Mouse (Mus musculus): Measurements from ENCODE around the gene Mknk2. TPM values are rescaled to one million over a fixed set of nuclear protein-coding genes. Genes with fewer than 3 reads are reported as not detected.

Mknk2 gene
- polyA plus RNA-seq, 1 experiment from 2014 or later = 78.7 TPM

GRCm38 (mm10) chr10:80628925-80629324 is 49.0 kb downstream of the Mknk2 start:
- no peak overlapping the region for H3K4me2 ChIP-seq
- no peak overlapping the region for H3K27ac ChIP-seq (replicated peaks)
- peaks cover 67% of the 10 kb centered on the region for H3K4me1 ChIP-seq
- peak overlapping the region; percentile 3; the same call in 1 of the 2 replicates for H3K9ac ChIP-seq
- WGBS = 74% methylated on average over 9 of the region's 9 CpGs
- no peaks in the 10 kb centered on the region for H3K27me3 ChIP-seq (replicated peaks)
- H3K36me3 ChIP-seq = peaks cover 6% of the 10 kb centered on the region
- no peaks in the 10 kb centered on the region for H3K9me3 ChIP-seq
- ATAC-seq (ENCODE audit: extremely low read depth, insufficient number of reproducible peaks, low FRiP score, low TSS enrichment) = no peak
- no peak overlapping the region for H3K4me3 ChIP-seq

DNA sequence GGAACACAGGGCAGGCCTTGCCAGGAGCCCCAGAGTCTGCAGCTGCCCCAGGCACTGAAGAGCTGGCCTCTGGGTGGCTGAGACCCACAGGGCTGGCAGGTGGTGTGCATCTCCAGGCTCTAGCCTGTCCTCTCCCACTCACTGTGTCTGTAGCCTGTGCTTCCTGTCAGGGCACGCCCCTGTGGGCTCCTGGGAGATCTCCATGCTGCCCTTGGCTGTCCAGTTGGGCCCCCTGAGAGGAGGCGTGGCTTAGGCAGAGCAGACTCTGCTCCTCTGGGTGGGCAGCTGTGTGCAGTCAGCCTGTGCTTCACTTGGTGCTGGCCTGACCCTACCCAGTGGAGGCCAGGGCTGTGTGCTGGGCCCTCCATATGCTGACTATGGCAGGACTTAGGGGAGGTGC is 50.2 kb downstream of the Mknk2 start:
- H3K4me2 ChIP-seq = peak overlapping the region; percentile 18; the same call in 1 of the 2 replicates
- WGBS = 39% methylated on average over 2 of the region's 2 CpGs
- peak overlapping the region; percentile 68 for H3K9ac ChIP-seq
- H3K4me3 ChIP-seq = no peak overlapping the region
- ATAC-seq (ENCODE audit: extremely low read depth, insufficient number of reproducible peaks, low FRiP score, low TSS enrichment) = no peak
- peaks cover 74% of the 10 kb centered on the region for H3K4me1 ChIP-seq
- H3K27ac ChIP-seq (replicated peaks) = peak overlapping the region; percentile 51
- no peaks in the 10 kb centered on the region for H3K27me3 ChIP-seq (replicated peaks)
- H3K9me3 ChIP-seq = no peaks in the 10 kb centered on the region
- H3K36me3 ChIP-seq = peaks cover 5% of the 10 kb centered on the region

GRCm38 (mm10) chr10:80625764-80626163 is 52.1 kb downstream of the Mknk2 start:
- peaks cover 5% of the 10 kb centered on the region for H3K36me3 ChIP-seq
- no peak overlapping the region for H3K4me3 ChIP-seq
- 87% methylated on average over 4 of the region's 4 CpGs for WGBS
- H3K4me2 ChIP-seq = no peak overlapping the region
- no peak for ATAC-seq (ENCODE audit: extremely low read depth, insufficient number of reproducible peaks, low FRiP score, low TSS enrichment)
- H3K4me1 ChIP-seq = peaks cover 81% of the 10 kb centered on the region
- H3K27ac ChIP-seq (replicated peaks) = no peak overlapping the region
- H3K9ac ChIP-seq = peak overlapping the region; percentile 96; the same call in 1 of the 2 replicates
- H3K27me3 ChIP-seq (replicated peaks) = no peaks in the 10 kb centered on the region
- no peaks in the 10 kb centered on the region for H3K9me3 ChIP-seq

- peak overlapping the region; percentile 99 for H3K4me2 ChIP-seq
- peaks cover 5% of the 10 kb centered on the region for H3K36me3 ChIP-seq
- H3K27ac ChIP-seq (replicated peaks) = peak overlapping the region; percentile 89
- WGBS = 11% methylated on average over 15 of the region's 15 CpGs
- peak overlapping the region; percentile 93 for H3K4me3 ChIP-seq
- H3K9me3 ChIP-seq = no peaks in the 10 kb centered on the region
- ATAC-seq (ENCODE audit: extremely low read depth, insufficient number of reproducible peaks, low FRiP score, low TSS enrichment) = no peak
- H3K27me3 ChIP-seq (replicated peaks) = no peaks in the 10 kb centered on the region
- H3K9ac ChIP-seq = peak overlapping the region; percentile 96
- peaks cover 61% of the 10 kb centered on the region for H3K4me1 ChIP-seq
These were observed 54.3 kb downstream of the Mknk2 start for GRCm38 (mm10) chr10:80623457-80624191.

- H3K4me2 ChIP-seq = peak within 1 kb of the TSS; percentile 99
- peaks cover 5% of the 10 kb centered on the region for H3K36me3 ChIP-seq
- H3K27me3 ChIP-seq (replicated peaks) = no peaks in the 10 kb centered on the region
- H3K9ac ChIP-seq = peak within 1 kb of the TSS; percentile 96
- peak within 1 kb of the TSS; percentile 93 for H3K4me3 ChIP-seq
- peak within 1 kb of the TSS; percentile 89 for H3K27ac ChIP-seq (replicated peaks)
- H3K4me1 ChIP-seq = peaks cover 59% of the 10 kb centered on the region
- no peaks in the 10 kb centered on the region for H3K9me3 ChIP-seq
- peak; percentile 8; the same call in 1 of the 2 replicates for ATAC-seq (ENCODE audit: extremely low read depth, insufficient number of reproducible peaks, low FRiP score, low TSS enrichment)
- under 1% methylated on average over 63 of the region's 85 CpGs for WGBS
These were observed 55.1 kb downstream of the Mknk2 start, which contains the start of gene Csnk1g2 for GRCm38 (mm10) chr10:80622661-80623456. Gene Csnk1g2, plus strand, starts transcription at chr10:80622838.

- H3K27ac ChIP-seq (replicated peaks) = peak overlapping the region; percentile 89
- H3K4me2 ChIP-seq = peak overlapping the region; percentile 99
- peak overlapping the region; percentile 81 for H3K9ac ChIP-seq
- under 1% methylated on average over 64 of the region's 64 CpGs for WGBS
- peak overlapping the region; percentile 93 for H3K4me3 ChIP-seq
- H3K27me3 ChIP-seq (replicated peaks) = no peaks in the 10 kb centered on the region
- ATAC-seq (ENCODE audit: extremely low read depth, insufficient number of reproducible peaks, low FRiP score, low TSS enrichment) = peak; percentile 91
- no peaks in the 10 kb centered on the region for H3K9me3 ChIP-seq
- H3K4me1 ChIP-seq = peaks cover 52% of the 10 kb centered on the region
- peaks cover 5% of the 10 kb centered on the region for H3K36me3 ChIP-seq
These were observed 55.8 kb downstream of the Mknk2 start for GRCm38 (mm10) chr10:80621940-80622660.

GRCm38 (mm10) chr10:80621690-80621939 is 56.3 kb downstream of the Mknk2 start:
- H3K36me3 ChIP-seq = peaks cover 5% of the 10 kb centered on the region
- WGBS = 1% methylated on average over 9 of the region's 9 CpGs
- peaks cover 48% of the 10 kb centered on the region for H3K4me1 ChIP-seq
- peak overlapping the region; percentile 99 for H3K4me2 ChIP-seq
- H3K9ac ChIP-seq = peak overlapping the region; percentile 81
- H3K27ac ChIP-seq (replicated peaks) = peak overlapping the region; percentile 89
- H3K27me3 ChIP-seq (replicated peaks) = no peaks in the 10 kb centered on the region
- peak overlapping the region; percentile 93 for H3K4me3 ChIP-seq
- no peaks in the 10 kb centered on the region for H3K9me3 ChIP-seq
- ATAC-seq (ENCODE audit: extremely low read depth, insufficient number of reproducible peaks, low FRiP score, low TSS enrichment) = no peak

DNA sequence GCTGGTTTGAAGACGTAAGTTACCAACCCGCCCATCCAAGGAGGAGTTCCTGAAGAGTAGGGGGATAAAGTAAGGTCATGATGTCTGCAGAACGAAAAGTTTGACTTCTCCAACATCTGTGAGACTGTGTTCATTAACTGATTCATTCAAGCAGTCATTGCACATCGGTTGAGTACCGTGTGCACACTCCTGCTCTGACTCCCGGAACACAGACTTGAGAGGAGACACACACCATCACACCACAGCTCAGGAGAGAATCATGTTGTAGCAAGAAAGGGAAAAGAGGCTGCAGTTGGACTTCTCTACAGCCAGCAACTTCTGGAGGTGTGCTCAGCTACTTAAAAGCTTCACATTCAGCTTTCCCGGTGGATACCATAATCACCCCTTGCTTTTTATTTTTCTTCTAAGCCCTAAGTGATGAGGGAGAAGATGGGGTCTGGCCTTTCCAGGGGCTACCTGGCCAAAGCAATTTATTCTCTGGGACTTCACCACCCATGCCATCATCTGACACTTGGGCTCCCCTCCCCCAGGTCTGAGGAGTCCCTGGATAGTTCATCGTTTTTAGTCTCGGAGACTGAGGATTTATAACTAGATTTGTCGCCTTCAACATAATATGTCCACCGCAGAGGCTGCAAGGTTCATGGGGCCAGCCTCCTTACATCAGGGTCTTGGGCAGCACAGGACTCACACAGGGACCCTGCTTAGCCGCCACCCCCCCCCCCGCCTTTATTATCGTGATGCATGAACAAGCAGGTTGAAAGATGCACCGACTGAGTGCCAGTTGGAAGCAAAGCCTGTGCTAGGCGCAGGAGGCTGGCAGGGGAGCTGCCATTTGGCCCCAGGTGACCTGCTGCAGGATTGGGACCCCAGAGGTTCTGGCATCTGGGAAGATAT is 56.9 kb downstream of the Mknk2 start:
- Histone ChIP-seq H3K4me2 (peak overlapping the region; percentile 99), H3K9me3 (no peaks in the 10 kb centered on the region), H3K4me1 (peaks cover 42% of the 10 kb centered on the region), H3K9ac (peak overlapping the region; percentile 81), H3K27ac (replicated peaks) (peak overlapping the region; percentile 89), H3K36me3 (peaks cover 9% of the 10 kb centered on the region), H3K4me3 (peak overlapping the region; percentile 93), H3K27me3 (replicated peaks) (no peaks in the 10 kb centered on the region)
- ATAC-seq (ENCODE audit: extremely low read depth, insufficient number of reproducible peaks, low FRiP score, low TSS enrichment) = no peak
- WGBS = 52% methylated on average over 16 of the region's 16 CpGs

DNA sequence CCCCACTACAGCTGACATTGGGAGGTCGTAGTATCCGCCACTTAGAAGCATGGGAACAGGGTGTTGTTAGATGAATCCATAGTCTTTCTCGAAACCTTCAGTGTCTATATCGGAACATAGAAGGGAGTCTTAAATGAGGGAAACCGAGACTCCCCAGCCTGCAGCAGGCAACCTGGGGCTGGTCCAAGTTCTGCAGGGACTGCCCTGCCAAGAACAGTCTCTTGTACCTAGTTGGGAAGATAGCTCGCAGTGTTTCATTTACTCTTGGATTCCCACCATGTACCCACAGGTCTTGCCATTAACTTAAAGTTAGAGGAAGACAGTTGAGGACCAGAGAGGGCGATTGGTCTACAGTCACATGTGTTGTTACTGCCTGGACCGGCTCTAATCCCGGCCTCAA is 57.5 kb downstream of the Mknk2 start:
- H3K9me3 ChIP-seq = no peaks in the 10 kb centered on the region
- 82% methylated on average over 9 of the region's 9 CpGs for WGBS
- no peaks in the 10 kb centered on the region for H3K27me3 ChIP-seq (replicated peaks)
- H3K4me2 ChIP-seq = no peak overlapping the region
- H3K27ac ChIP-seq (replicated peaks) = no peak overlapping the region
- no peak overlapping the region for H3K9ac ChIP-seq
- ATAC-seq (ENCODE audit: extremely low read depth, insufficient number of reproducible peaks, low FRiP score, low TSS enrichment) = no peak
- peaks cover 36% of the 10 kb centered on the region for H3K4me1 ChIP-seq
- H3K4me3 ChIP-seq = no peak overlapping the region
- peaks cover 13% of the 10 kb centered on the region for H3K36me3 ChIP-seq

GRCm38 (mm10) chr10:80619465-80620244 is 58.3 kb downstream of the Mknk2 start:
- no peak overlapping the region for H3K4me3 ChIP-seq
- H3K4me2 ChIP-seq = no peak overlapping the region
- peaks cover 29% of the 10 kb centered on the region for H3K4me1 ChIP-seq
- H3K9ac ChIP-seq = no peak overlapping the region
- H3K36me3 ChIP-seq = peaks cover 18% of the 10 kb centered on the region
- WGBS = 31% methylated on average over 8 of the region's 8 CpGs
- ATAC-seq (ENCODE audit: extremely low read depth, insufficient number of reproducible peaks, low FRiP score, low TSS enrichment) = no peak
- no peaks in the 10 kb centered on the region for H3K9me3 ChIP-seq
- H3K27ac ChIP-seq (replicated peaks) = no peak overlapping the region
- no peaks in the 10 kb centered on the region for H3K27me3 ChIP-seq (replicated peaks)

Measured in heart, embryonic 13.5 days (tissue).